Mouse (Mus musculus): ENCODE data around the gene Gm20503.

Gene Gm20503

DNA sequence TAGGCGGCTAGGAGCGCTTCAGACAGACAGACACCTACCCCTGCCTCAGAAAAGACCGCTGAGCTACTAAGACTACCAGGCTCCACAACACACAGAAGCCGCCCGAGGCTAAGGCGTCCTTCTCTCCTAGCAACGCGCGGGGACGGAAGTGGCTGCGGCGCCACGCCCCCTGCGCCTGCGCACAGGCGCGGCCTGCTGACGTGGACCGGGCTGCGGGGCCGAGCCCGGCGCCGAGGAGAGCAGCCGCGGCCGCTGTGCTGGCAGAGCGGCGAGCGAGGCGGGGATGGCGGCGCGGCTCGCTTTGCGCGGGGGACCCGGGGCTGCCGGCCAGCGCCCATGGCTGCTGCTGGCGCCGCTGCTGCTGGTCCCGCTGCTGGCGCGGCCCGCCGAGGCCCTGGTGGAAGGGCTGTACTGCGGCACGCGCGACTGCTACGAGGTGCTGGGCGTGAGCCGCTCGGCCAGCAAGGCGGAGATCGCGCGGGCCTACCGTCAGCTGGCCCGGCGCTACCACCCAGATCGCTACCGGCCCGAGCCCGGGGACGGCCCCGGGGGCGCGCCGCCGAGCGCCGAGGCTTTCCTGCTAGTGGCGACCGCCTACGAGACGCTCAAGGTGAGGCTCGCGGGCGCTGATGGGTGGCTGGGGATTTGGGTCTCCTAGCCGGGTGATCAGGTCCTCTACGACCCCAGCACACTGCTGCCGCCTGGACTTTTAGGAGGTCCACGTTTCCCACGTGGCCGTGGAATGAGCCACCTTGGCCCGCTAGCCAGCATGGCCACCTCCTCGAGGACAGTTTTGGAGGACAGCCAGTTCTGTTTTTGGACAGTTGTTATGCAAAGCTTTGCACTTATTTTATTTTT is at the start of gene Gm20503:
Gene Gm20503, plus strand, starts transcription at position 263 of the 858 bp plus-strand sequence.
- DNase-seq (ENCODE audit: low spot score in 2 of 2): peak; percentile 81 to 86

GRCm38 (mm10) chr4:58961719-58962118 is 41.3 kb upstream of the Gm20503 start:
- no peak for DNase-seq (ENCODE audit: low spot score in 2 of 2)

DNA sequence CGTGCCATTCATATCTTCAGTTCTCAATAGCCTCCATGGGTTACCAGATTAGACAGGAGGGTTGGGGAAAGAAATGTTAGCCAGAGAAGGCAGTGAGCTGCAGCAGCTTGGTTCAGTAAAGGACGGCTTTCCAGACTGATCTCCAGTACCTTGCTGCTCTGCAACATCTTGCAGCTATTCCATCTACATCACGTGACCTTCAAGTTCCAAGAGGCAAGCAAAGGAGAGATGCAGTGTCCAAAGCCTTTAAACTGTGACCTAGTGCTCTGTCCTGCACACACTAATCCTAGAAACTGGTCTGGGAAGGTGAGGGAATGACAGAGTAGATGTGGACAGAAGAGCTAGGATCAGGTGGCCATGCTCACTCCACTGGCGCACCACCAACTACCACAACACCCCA is 39.7 kb upstream of the Gm20503 start:
- DNase-seq (ENCODE audit: low spot score in 2 of 2): no peak

GRCm38 (mm10) chr4:58965136-58965535 is 37.9 kb upstream of the Gm20503 start:
- DNase-seq (ENCODE audit: low spot score in 2 of 2): no peak

DNA sequence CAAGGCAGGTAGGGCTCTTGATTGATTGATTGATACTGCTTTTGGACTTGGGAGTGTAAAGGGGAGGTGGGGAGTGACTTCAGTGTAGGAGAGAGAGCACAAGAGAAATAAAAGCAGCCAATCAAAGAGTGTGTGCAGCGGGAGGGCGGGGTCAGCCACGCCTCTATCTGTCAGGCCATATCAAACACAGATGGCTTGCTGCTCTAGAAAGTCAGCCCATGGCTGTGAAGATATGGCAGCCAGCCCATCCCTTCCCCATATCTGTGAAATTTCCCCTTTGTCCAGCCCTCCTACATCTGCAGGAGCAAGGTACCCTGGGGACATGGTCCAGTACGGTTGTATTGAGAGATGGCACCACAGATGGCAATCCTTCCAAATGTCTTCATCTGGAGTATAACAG is 32.3 kb upstream of the Gm20503 start:
- DNase-seq (ENCODE audit: low spot score in 2 of 2): no peak

DNA sequence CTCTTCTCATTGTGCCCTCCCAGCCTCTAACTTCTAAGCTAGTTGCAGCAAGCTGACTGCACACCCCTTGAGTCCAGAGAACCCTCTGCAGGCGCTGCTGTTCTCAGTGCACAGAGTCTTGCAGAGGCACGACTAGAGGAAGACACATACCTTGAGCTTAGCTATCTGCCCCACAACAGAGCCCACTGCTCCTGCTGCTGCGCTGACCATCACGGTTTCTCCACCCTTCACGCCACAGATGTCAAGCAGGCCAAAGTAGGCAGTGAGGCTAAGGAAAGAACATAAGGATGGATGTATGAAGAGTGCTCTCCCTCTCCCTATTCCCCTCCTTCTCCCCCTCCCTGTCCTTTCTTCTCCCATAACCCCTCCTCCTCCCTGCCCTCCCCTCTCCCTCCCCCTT is 27.3 kb upstream of the Gm20503 start:
- DNase-seq (ENCODE audit: low spot score in 2 of 2): no peak

- no peak for DNase-seq (ENCODE audit: low spot score in 2 of 2)
These were observed 21.6 kb upstream of the Gm20503 start for GRCm38 (mm10) chr4:58981421-58981820.

DNA sequence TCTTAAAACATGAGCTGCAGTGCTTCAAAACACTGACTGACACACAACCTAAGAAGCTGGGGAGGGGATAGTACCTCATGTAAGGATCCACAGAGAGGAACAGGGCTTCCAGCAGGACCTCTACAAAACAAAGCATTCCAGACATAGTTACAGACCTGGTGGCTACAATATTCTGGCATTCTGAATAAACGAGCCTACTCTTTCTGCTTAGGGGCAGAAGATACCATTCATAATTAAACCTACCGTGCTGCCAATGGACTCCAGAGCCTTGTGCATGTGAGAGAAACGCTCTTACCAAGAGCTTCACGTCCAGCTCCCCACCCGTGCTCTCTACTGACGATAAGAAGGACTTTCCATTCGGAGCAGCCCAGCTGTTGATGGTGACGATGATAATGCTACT is 20.2 kb upstream of the Gm20503 start:
- no peak for DNase-seq (ENCODE audit: low spot score in 2 of 2)

- DNase-seq (ENCODE audit: low spot score in 2 of 2): peak; percentile 73 to 74
These were observed 17.8 kb upstream of the Gm20503 start for GRCm38 (mm10) chr4:58985157-58985648.

GRCm38 (mm10) chr4:58986540-58987190 is 16.3 kb upstream of the Gm20503 start, which contains the start of gene Ptgr1:
Gene Ptgr1 (minus strand): TSS chr4:58987119.
- DNase-seq (ENCODE audit: low spot score in 2 of 2): peak; percentile 71 to 79

DNA sequence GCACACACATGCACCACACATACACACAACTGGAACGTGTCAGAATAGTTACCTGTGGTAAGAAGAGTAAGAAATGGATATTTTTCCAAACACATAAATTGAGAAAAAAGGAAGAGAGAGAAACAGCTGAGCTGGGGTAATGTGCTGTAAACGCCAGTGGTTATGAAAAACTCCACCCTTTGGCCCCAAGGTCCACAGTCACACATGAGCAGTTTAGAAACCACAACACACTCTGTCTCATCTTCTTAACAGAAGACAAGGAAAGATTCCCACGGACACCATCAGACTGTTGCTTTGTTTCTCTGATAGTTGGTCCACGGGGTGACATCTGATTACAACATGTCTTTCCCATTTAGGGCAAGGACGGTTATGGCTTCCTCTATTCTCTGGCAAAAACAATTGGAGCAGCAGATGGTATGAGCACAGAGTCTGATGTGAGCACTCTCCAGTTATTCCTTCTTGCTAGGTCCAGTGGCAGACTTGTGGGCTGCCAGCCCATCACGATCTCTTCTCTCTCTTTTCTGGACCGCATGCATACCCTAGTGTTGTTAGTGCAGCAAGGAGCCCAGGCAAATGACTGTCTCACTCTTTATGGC is 13.6 kb upstream of the Gm20503 start:
- no peak for DNase-seq (ENCODE audit: low spot score in 2 of 2)

- no peak for DNase-seq (ENCODE audit: low spot score in 2 of 2)
These were observed 12.2 kb upstream of the Gm20503 start for GRCm38 (mm10) chr4:58990609-58991434.

GRCm38 (mm10) chr4:58992195-58992594 is 10.8 kb upstream of the Gm20503 start:
- DNase-seq (ENCODE audit: low spot score in 2 of 2): no peak

DNA sequence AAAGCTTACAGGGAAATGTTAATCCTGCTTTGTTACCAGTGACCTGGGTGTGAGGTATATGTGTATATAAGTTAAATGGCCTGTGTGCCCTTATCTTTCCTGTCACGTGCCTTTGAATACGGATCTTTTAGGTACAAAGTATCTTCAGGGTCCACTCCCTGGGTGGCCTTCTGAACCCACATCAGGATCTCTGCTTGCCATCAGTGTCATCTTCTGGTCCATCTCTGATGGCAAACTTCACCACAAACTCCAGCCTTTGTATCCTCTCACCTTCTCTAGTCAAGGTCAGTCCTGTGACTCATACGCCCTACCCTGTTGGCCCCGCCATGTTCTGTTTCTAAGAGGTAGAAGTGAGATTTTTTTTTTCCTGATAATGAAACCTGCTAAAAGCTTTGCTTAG is 8.2 kb upstream of the Gm20503 start, which contains the start of gene Dnajc25:
Gene Dnajc25, plus strand, starts transcription at position 301 of the 400 bp plus-strand sequence.
- DNase-seq (ENCODE audit: low spot score in 2 of 2): no peak

GRCm38 (mm10) chr4:58995251-58995693 is 7.7 kb upstream of the Gm20503 start:
- DNase-seq (ENCODE audit: low spot score in 2 of 2): peak in 1 of 2 experiments; percentile 10

- peak in 1 of 2 experiments; percentile 8 for DNase-seq (ENCODE audit: low spot score in 2 of 2)
These were observed 5.9 kb upstream of the Gm20503 start for GRCm38 (mm10) chr4:58997081-58997480.

DNA sequence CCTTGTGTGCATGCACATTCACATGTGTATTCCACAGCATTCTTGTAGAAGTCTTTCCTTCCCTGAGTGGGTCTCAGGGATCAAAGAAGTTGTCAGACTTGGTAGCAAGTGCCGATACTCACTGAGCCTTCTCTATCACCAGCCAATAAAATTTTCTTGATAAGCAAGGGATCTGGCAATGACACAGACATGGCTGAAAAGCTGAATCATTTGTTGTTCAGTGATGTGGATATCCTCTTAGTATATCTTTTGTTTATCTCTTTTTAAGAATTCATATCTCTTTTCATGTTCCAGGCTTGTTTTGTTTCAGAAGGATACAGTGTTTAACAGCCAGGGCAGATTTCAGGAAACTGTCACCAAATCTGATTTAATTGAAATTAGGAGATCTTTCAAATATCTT is 4.3 kb upstream of the Gm20503 start:
- no peak for DNase-seq (ENCODE audit: low spot score in 2 of 2)

- DNase-seq (ENCODE audit: low spot score in 2 of 2): peak; percentile 42 to 70
These were observed 3.3 kb upstream of the Gm20503 start for GRCm38 (mm10) chr4:58999686-59000085.

GRCm38 (mm10) chr4:59000614-59001013 is 2.4 kb upstream of the Gm20503 start:
- no peak for DNase-seq (ENCODE audit: low spot score in 2 of 2)

- no peak for DNase-seq (ENCODE audit: low spot score in 2 of 2)
These were observed 793 bp downstream of the Gm20503 start for GRCm38 (mm10) chr4:59003806-59004200.

- DNase-seq (ENCODE audit: low spot score in 2 of 2): no peak
These were observed 3.2 kb downstream of the Gm20503 start for GRCm38 (mm10) chr4:59006211-59006610.
